Mouse (Mus musculus): Measurements from ENCODE around the gene Dlgap1. TPM values are rescaled to one million over a fixed set of nuclear protein-coding genes. Genes with fewer than 3 reads are reported as not detected.

Dlgap1 gene
- polyA plus RNA-seq, 1 experiment from 2014 or later: 34.9 TPM

DNA sequence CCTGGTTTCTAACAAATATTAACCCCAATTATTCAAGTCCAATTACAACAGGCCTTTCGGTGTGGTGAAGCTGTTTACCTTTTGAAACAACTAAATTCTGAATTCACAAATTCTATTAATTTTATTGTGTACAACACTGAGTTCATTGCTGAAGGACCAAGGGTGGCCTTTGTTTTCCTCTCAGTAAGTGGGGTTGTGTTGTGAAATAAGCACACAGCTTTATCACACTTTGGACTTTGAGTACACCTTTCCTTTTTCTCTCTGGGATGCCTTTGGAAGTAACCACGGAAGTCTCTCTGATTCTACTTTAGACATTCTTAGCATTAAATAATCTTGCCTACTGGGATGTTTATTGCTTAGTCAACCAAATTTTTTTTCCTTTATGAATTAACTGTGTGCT is 121.9 kb downstream of the Dlgap1 start:
- no peak overlapping the region for H3K4me2 ChIP-seq (replicated peaks)
- no peaks in the 10 kb centered on the region for H3K36me3 ChIP-seq (replicated peaks; ENCODE audit: control insufficient read depth, insufficient read depth)
- no peaks in the 10 kb centered on the region for H3K27me3 ChIP-seq (ENCODE audit: control insufficient read depth, insufficient read depth, low read length)
- H3K27ac ChIP-seq: no peak overlapping the region
- no peak overlapping the region for H3K9ac ChIP-seq
- DNase-seq (ENCODE audit: low spot score) (no peak), ATAC-seq (ENCODE audit: low FRiP score) (no peak)
- no peaks in the 10 kb centered on the region for H3K9me3 ChIP-seq (ENCODE audit: control insufficient read depth, low read length)
- WGBS: 82% methylated on average over 2 of the region's 2 CpGs
- H3K4me3 ChIP-seq (replicated peaks; ENCODE audit: low read length): no peak overlapping the region
- no peaks in the 10 kb centered on the region for H3K4me1 ChIP-seq (replicated peaks; ENCODE audit: control insufficient read depth, insufficient read depth, low read length)

DNA sequence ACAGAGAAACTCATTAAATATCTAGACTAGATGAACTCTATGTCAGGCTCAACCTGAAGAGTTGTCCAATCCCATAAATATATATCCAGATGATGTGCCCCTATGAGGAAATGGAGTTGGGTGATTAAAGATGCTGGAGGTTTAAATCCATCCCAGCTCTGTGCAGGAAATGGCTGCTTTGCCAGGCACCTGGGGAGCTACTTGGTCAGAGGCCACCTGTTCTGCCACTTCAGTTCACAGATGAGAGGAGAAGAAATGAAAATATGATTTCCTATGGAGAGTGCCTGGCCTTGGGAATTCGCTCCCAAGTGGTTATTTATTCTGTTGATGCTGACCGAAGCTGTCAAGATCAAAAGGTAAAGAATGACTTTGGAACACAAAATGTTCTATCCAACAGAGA is 160.3 kb downstream of the Dlgap1 start:
- no peak overlapping the region for H3K9ac ChIP-seq
- 79% methylated on average over 2 of the region's 2 CpGs for WGBS
- no peaks in the 10 kb centered on the region for H3K36me3 ChIP-seq (replicated peaks; ENCODE audit: control insufficient read depth, insufficient read depth)
- no peak overlapping the region for H3K27ac ChIP-seq
- no peaks in the 10 kb centered on the region for H3K4me1 ChIP-seq (replicated peaks; ENCODE audit: control insufficient read depth, insufficient read depth, low read length)
- no peak overlapping the region for H3K4me3 ChIP-seq (replicated peaks; ENCODE audit: low read length)
- H3K9me3 ChIP-seq (ENCODE audit: control insufficient read depth, low read length): no peaks in the 10 kb centered on the region
- H3K27me3 ChIP-seq (ENCODE audit: control insufficient read depth, insufficient read depth, low read length): no peaks in the 10 kb centered on the region
- no peak overlapping the region for H3K4me2 ChIP-seq (replicated peaks)
- ATAC-seq (ENCODE audit: low FRiP score) (no peak), DNase-seq (ENCODE audit: low spot score) (no peak)

DNA sequence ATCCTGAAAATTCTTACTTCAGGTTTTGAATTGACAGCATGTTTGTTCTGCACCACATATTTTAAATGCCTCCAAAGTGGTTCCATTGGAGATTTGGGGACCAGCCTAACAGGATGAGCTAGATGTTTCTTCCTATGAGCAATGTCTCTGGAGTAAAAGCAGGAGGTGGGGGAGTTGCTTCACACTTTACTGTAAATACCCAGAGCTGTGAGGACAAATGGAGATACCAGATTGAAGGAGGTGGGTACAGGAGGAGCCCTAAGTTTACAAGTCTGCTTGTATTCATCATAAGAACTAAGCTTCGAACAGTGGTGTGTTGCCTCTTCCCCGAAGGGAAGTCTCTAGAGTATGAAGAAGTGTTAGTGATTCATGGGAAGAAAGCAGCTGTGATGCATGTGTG is 201.0 kb downstream of the Dlgap1 start:
- H3K4me1 ChIP-seq (replicated peaks; ENCODE audit: control insufficient read depth, insufficient read depth, low read length): no peaks in the 10 kb centered on the region
- ATAC-seq (ENCODE audit: low FRiP score): no peak
- H3K4me2 ChIP-seq (replicated peaks): no peak overlapping the region
- no peaks in the 10 kb centered on the region for H3K36me3 ChIP-seq (replicated peaks; ENCODE audit: control insufficient read depth, insufficient read depth)
- H3K4me3 ChIP-seq (replicated peaks; ENCODE audit: low read length): no peak overlapping the region
- no peaks in the 10 kb centered on the region for H3K27me3 ChIP-seq (ENCODE audit: control insufficient read depth, insufficient read depth, low read length)
- 96% methylated on average over 2 of the region's 2 CpGs for whole genome bisulfite sequencing
- H3K27ac ChIP-seq: no peak overlapping the region
- H3K9me3 ChIP-seq (ENCODE audit: control insufficient read depth, low read length): no peaks in the 10 kb centered on the region
- no peak overlapping the region for H3K9ac ChIP-seq
- no peak for DNase-seq (ENCODE audit: low spot score)

DNA sequence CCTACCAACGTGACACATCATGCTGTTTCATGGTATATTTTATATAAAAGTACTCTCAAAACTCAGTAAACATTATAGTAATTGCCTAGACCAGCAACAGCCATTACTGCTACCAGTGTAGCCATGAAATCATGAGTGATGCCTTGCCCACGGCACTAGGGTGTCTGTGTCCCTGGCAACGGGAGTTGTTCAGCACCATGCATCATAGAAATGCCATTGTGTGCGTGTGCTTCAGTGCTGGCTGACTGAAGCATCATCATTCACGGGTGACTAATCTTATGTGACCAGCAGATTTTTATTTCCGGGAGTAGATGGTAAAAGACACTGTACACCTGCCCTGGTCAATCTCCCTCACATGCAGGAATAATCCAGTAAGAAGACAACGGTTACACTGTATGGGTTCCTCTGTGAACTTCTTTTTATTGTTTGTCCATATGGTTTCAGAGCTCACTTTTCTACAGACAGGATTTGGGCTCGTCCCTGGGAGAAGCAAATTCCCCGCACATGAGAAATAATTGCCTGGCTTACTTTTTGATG is 203.7 kb downstream of the Dlgap1 start:
- no peaks in the 10 kb centered on the region for H3K4me1 ChIP-seq (replicated peaks; ENCODE audit: control insufficient read depth, insufficient read depth, low read length)
- WGBS: 65% methylated on average over 9 of the region's 9 CpGs
- no peak overlapping the region for H3K4me2 ChIP-seq (replicated peaks)
- H3K4me3 ChIP-seq (replicated peaks; ENCODE audit: low read length): no peak overlapping the region
- no peaks in the 10 kb centered on the region for H3K36me3 ChIP-seq (replicated peaks; ENCODE audit: control insufficient read depth, insufficient read depth)
- H3K9ac ChIP-seq: no peak overlapping the region
- H3K27me3 ChIP-seq (ENCODE audit: control insufficient read depth, insufficient read depth, low read length): no peaks in the 10 kb centered on the region
- no peaks in the 10 kb centered on the region for H3K9me3 ChIP-seq (ENCODE audit: control insufficient read depth, low read length)
- H3K27ac ChIP-seq: no peak overlapping the region
- ATAC-seq (ENCODE audit: low FRiP score) (no peak; the same call in 1 of the 2 replicates), DNase-seq (ENCODE audit: low spot score) (no peak)

GRCm38 (mm10) chr17:70173916-70174315 is 205.0 kb downstream of the Dlgap1 start:
- WGBS: 92% methylated on average over 6 of the region's 6 CpGs
- Histone ChIP-seq H3K4me1 (replicated peaks; ENCODE audit: control insufficient read depth, insufficient read depth, low read length) (no peaks in the 10 kb centered on the region), H3K27ac (no peak overlapping the region), H3K9me3 (ENCODE audit: control insufficient read depth, low read length) (no peaks in the 10 kb centered on the region), H3K4me2 (replicated peaks) (no peak overlapping the region), H3K4me3 (replicated peaks; ENCODE audit: low read length) (no peak overlapping the region), H3K9ac (no peak overlapping the region), H3K27me3 (ENCODE audit: control insufficient read depth, insufficient read depth, low read length) (no peaks in the 10 kb centered on the region), H3K36me3 (replicated peaks; ENCODE audit: control insufficient read depth, insufficient read depth) (no peaks in the 10 kb centered on the region)
- DNase-seq (ENCODE audit: low spot score) (no peak), ATAC-seq (ENCODE audit: low FRiP score) (no peak)

- no peak overlapping the region for H3K9ac ChIP-seq
- H3K36me3 ChIP-seq (replicated peaks; ENCODE audit: control insufficient read depth, insufficient read depth): no peaks in the 10 kb centered on the region
- H3K4me3 ChIP-seq (replicated peaks; ENCODE audit: low read length): no peak overlapping the region
- no peak overlapping the region for H3K27ac ChIP-seq
- DNase-seq (ENCODE audit: low spot score) (no peak), ATAC-seq (ENCODE audit: low FRiP score) (no peak)
- WGBS: 94% methylated on average over 6 of the region's 6 CpGs
- H3K27me3 ChIP-seq (ENCODE audit: control insufficient read depth, insufficient read depth, low read length): no peaks in the 10 kb centered on the region
- H3K9me3 ChIP-seq (ENCODE audit: control insufficient read depth, low read length): no peaks in the 10 kb centered on the region
- no peaks in the 10 kb centered on the region for H3K4me1 ChIP-seq (replicated peaks; ENCODE audit: control insufficient read depth, insufficient read depth, low read length)
- no peak overlapping the region for H3K4me2 ChIP-seq (replicated peaks)
Observed at GRCm38 (mm10) chr17:70191228-70191627, 222.4 kb downstream of the Dlgap1 start.

GRCm38 (mm10) chr17:70222891-70223290 is 254.0 kb downstream of the Dlgap1 start:
- no peak for DNase-seq (ENCODE audit: low spot score)
- Histone ChIP-seq H3K36me3 (replicated peaks; ENCODE audit: control insufficient read depth, insufficient read depth) (no peaks in the 10 kb centered on the region), H3K27ac (no peak overlapping the region), H3K4me2 (replicated peaks) (no peak overlapping the region), H3K9me3 (ENCODE audit: control insufficient read depth, low read length) (no peaks in the 10 kb centered on the region), H3K4me1 (replicated peaks; ENCODE audit: control insufficient read depth, insufficient read depth, low read length) (no peaks in the 10 kb centered on the region), H3K27me3 (ENCODE audit: control insufficient read depth, insufficient read depth, low read length) (no peaks in the 10 kb centered on the region), H3K4me3 (replicated peaks; ENCODE audit: low read length) (no peak overlapping the region), H3K9ac (no peak overlapping the region)
- 66% methylated on average over 3 of the region's 3 CpGs for WGBS
- no peak for ATAC-seq (ENCODE audit: low FRiP score)

DNA sequence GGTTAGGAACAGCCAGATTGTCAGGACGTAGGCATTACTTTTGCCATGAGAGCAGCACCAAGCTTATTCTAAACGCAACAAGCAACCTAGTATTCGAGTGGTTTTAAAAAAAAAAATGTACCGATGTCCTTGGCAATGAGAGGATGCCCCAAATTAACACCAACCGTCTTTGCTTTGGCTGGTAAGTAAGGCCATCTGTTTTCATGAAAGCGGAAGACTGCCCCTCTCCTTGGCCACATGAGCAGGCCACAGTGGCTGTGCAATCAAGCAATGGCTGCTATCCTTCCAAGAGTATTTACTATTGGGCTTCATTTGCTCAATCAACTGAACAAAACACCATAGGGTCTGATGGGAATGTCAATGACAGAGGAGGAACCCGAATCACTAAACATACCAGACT is 278.5 kb downstream of the Dlgap1 start:
- Histone ChIP-seq H3K9me3 (ENCODE audit: control insufficient read depth, low read length) (no peaks in the 10 kb centered on the region), H3K36me3 (replicated peaks; ENCODE audit: control insufficient read depth, insufficient read depth) (no peaks in the 10 kb centered on the region), H3K4me1 (replicated peaks; ENCODE audit: control insufficient read depth, insufficient read depth, low read length) (no peaks in the 10 kb centered on the region), H3K27ac (no peak overlapping the region), H3K4me3 (replicated peaks; ENCODE audit: low read length) (no peak overlapping the region), H3K27me3 (ENCODE audit: control insufficient read depth, insufficient read depth, low read length) (no peaks in the 10 kb centered on the region), H3K9ac (no peak overlapping the region), H3K4me2 (replicated peaks) (no peak overlapping the region)
- DNase-seq (ENCODE audit: low spot score) (no peak), ATAC-seq (ENCODE audit: low FRiP score) (no peak)
- WGBS: 83% methylated on average over 7 of the region's 7 CpGs

DNA sequence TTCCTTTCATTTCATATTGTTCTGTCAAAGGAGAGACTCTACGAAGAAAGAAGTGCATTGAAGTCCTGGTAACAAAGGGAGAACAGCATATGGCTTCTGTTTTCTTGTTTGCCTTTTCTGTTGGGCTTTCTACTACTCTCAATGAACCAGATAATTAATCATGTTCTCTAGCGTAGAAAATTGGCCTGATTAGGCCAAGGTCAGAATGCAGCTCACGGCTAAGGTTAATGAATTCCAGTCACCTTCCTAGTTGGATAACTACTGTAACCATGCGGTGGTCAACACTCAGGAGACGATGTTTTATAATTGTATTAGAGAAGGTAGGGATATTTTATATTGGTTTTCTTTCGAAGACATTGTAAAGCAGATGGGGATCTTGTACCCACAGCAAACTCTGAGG is 279.4 kb downstream of the Dlgap1 start:
- H3K9me3 ChIP-seq (ENCODE audit: control insufficient read depth, low read length): no peaks in the 10 kb centered on the region
- H3K4me2 ChIP-seq (replicated peaks): no peak overlapping the region
- H3K4me1 ChIP-seq (replicated peaks; ENCODE audit: control insufficient read depth, insufficient read depth, low read length): no peaks in the 10 kb centered on the region
- no peak overlapping the region for H3K4me3 ChIP-seq (replicated peaks; ENCODE audit: low read length)
- ATAC-seq (ENCODE audit: low FRiP score) (no peak), DNase-seq (ENCODE audit: low spot score) (no peak)
- H3K27ac ChIP-seq: no peak overlapping the region
- WGBS: 32% methylated on average over 6 of the region's 6 CpGs
- no peaks in the 10 kb centered on the region for H3K36me3 ChIP-seq (replicated peaks; ENCODE audit: control insufficient read depth, insufficient read depth)
- no peaks in the 10 kb centered on the region for H3K27me3 ChIP-seq (ENCODE audit: control insufficient read depth, insufficient read depth, low read length)
- H3K9ac ChIP-seq: no peak overlapping the region

DNA sequence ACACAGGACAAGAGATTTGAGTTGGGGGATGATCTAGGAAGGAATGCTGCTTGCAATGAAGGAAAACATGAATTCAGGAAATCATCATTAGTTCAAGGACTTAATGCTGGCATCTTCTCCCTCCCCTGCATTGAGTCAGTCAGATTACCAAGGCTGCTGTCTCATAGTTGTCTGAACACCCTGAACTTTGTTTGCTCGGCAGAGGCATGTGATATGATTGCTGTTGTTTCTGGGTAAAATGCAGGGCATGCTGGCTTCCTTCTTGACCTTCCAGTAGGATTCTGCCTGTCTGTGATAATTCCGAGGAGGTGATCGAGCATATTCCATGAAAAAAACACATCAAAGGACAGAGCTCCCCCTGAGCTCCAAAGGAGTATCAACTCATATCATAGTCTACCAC is 283.6 kb downstream of the Dlgap1 start:
- DNase-seq (ENCODE audit: low spot score) (no peak), ATAC-seq (ENCODE audit: low FRiP score) (no peak)
- Histone ChIP-seq H3K27ac (no peak overlapping the region), H3K4me3 (replicated peaks; ENCODE audit: low read length) (no peak overlapping the region), H3K4me1 (replicated peaks; ENCODE audit: control insufficient read depth, insufficient read depth, low read length) (no peaks in the 10 kb centered on the region), H3K4me2 (replicated peaks) (no peak overlapping the region), H3K9me3 (ENCODE audit: control insufficient read depth, low read length) (no peaks in the 10 kb centered on the region), H3K27me3 (ENCODE audit: control insufficient read depth, insufficient read depth, low read length) (no peaks in the 10 kb centered on the region), H3K9ac (no peak overlapping the region), H3K36me3 (replicated peaks; ENCODE audit: control insufficient read depth, insufficient read depth) (no peaks in the 10 kb centered on the region)
- WGBS: 87% methylated on average over 3 of the region's 3 CpGs
